Mouse (Mus musculus) bone marrow, adult 2 months (tissue): ENCODE results near the gene Dock3.

Experiments
- CTCF ChIP-seq: fragments of 200-500 bp; IDR thresholded peaks from 2 replicates; pipeline ENCODE4 v1.5.1; 2011; ENCODE audit warnings: low read length, control low read depth; ENCODE audit not compliant: control insufficient read depth, insufficient read depth
- POLR2A ChIP-seq: fragments of 200-500 bp; IDR thresholded peaks from 2 replicates; pipeline ENCODE4 v1.6.1; 2011; ENCODE audit warnings: low read depth, mild to moderate bottlenecking, control low read depth, low read length, borderline replicate concordance; ENCODE audit not compliant: control insufficient read depth

DNA sequence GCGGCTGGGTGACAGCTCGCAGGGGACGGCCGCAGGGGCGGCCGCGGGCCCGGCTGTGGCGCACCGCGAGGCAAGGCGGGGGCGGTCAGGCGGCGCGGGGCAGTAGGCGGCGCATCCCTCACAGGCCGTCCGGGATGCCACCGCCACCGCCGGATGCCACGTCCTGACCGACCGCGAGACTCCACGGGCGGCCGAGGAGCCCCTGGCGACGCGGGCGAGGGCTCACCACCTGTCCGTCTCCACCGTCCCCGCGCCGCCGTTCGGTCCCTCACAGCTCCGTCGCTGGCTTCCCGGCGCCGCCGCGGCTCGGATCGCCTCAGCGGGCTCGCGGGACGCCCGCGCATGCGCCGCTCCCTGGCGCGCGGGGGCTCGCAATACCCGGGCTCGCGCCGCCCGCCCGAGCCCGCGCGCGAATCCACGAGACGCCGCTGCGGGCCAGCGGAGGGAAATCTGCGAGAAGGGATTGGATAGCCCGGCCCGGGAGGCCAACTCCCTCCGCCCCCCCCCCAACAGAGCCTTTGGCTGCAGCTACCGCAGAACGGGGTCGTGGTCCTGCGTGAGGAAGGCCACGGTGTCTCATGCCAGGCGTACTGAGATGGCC lies at the start of gene Dock3:
- TF ChIP-seq POLR2A (no peak), CTCF (no peak)
